Mouse (Mus musculus) CD4-positive, CD25-positive, alpha-beta regulatory T cell, adult 2 months (primary cell): ENCODE measurements around the gene Wdr81.

Source experiments
- DNase-seq: peaks from one replicate; pipeline ENCODE4 v3.0.0-alpha.2; 2012; ENCODE audit warnings: low read depth, low spot score

Wdr81 gene

GRCm38 (mm10) chr11:75438194-75438593, 16.3 kb downstream of the Wdr81 start:
- no peak for DNase-seq

- no peak for DNase-seq
Measured at GRCm38 (mm10) chr11:75434138-75434537, 20.4 kb downstream of the Wdr81 start.

- no peak for DNase-seq
Measured at GRCm38 (mm10) chr11:75431307-75431706, 23.2 kb downstream of the Wdr81 start.

GRCm38 (mm10) chr11:75429019-75429705, 25.4 kb downstream of the Wdr81 start:
- peak; percentile 75 for DNase-seq

GRCm38 (mm10) chr11:75424459-75424858, 30.1 kb downstream of the Wdr81 start:
- DNase-seq, result no peak

GRCm38 (mm10) chr11:75424033-75424432, 30.5 kb downstream of the Wdr81 start:
- no peak for DNase-seq

GRCm38 (mm10) chr11:75423091-75423490, 31.4 kb downstream of the Wdr81 start:
- no peak for DNase-seq

GRCm38 (mm10) chr11:75422013-75422792, 32.3 kb downstream of the Wdr81 start, which contains the start of gene Serpinf1:
Gene Serpinf1 (minus strand): TSS chr11:75422701.
- no peak for DNase-seq

- no peak for DNase-seq
Measured at GRCm38 (mm10) chr11:75421375-75422012, 33.0 kb downstream of the Wdr81 start.

GRCm38 (mm10) chr11:75420810-75421374, 33.6 kb downstream of the Wdr81 start:
- no peak for DNase-seq

- DNase-seq, result no peak
Measured at GRCm38 (mm10) chr11:75420037-75420436, 34.5 kb downstream of the Wdr81 start.

- peak; percentile 26 for DNase-seq
Measured at GRCm38 (mm10) chr11:75415994-75416393, 38.5 kb downstream of the Wdr81 start.

GRCm38 (mm10) chr11:75415096-75415495, 39.4 kb downstream of the Wdr81 start:
- DNase-seq, result peak; percentile 43

GRCm38 (mm10) chr11:75410591-75410990, 43.9 kb downstream of the Wdr81 start:
- peak; percentile 27 for DNase-seq

GRCm38 (mm10) chr11:75409679-75410575, 44.6 kb downstream of the Wdr81 start:
- DNase-seq, result peak; percentile 49

GRCm38 (mm10) chr11:75406865-75407264, 47.7 kb downstream of the Wdr81 start:
- DNase-seq, result peak; percentile 75

GRCm38 (mm10) chr11:75406104-75406503, 48.4 kb downstream of the Wdr81 start:
- DNase-seq, result no peak

- DNase-seq, result no peak
Measured at GRCm38 (mm10) chr11:75404801-75405200, 49.7 kb downstream of the Wdr81 start.

GRCm38 (mm10) chr11:75403301-75404052, 51.0 kb downstream of the Wdr81 start:
- no peak for DNase-seq

GRCm38 (mm10) chr11:75402271-75402690, 52.2 kb downstream of the Wdr81 start:
- peak; percentile 65 for DNase-seq
